Mouse (Mus musculus) large intestine, adult 2 months (tissue): Measurements from ENCODE around the gene Tex261. TPM values are rescaled to one million over a fixed set of nuclear protein-coding genes. Genes with fewer than 3 reads are reported as not detected.

ENCODE experiments used
- polyA plus RNA-seq: library from polyadenylated mRNA; depleted of rRNA; stranded (reverse); fragments of >200 nt; gene quantifications from 2 replicates; pipeline ENCODE4 v1.2.3, GENCODE M21; 2012; rRNA removed

Tex261 gene
- polyA plus RNA-seq, 1 experiment: 102 TPM

Other genes starting within 250 kb of the Tex261 start
- 1,466 and 1,484 TPM in 2 replicates for gene Actg2, start 239.5 kb downstream of the Tex261 start, polyA plus RNA-seq
- 14.4 and 17.0 TPM in 2 replicates for gene Stambp, start 203.1 kb downstream of the Tex261 start, polyA plus RNA-seq
- gene Clec4f, start 119.6 kb downstream of the Tex261 start, polyA plus RNA-seq: not detected in 2 replicates
- not detected in 2 replicates for gene Cd207, start 98.0 kb downstream of the Tex261 start, polyA plus RNA-seq
- gene Vax2, start 64.5 kb downstream of the Tex261 start, polyA plus RNA-seq: not detected in 2 replicates
- not detected in 2 replicates for gene Atp6v1b1, start 32.8 kb downstream of the Tex261 start, polyA plus RNA-seq
- not detected in 2 replicates for gene Ankrd53, start 13.2 kb downstream of the Tex261 start, polyA plus RNA-seq
- gene Nagk, start 19.2 kb upstream of the Tex261 start, polyA plus RNA-seq: 32.2 and 33.2 TPM in 2 replicates
- gene Paip2b, start 55.9 kb upstream of the Tex261 start, polyA plus RNA-seq: 7.0 and 8.2 TPM in 2 replicates
- 3.1 and 6.4 TPM in 2 replicates for gene Zfp638, start 91.3 kb upstream of the Tex261 start, polyA plus RNA-seq
- gene Dysf, start 232.8 kb upstream of the Tex261 start, polyA plus RNA-seq: 7.0 and 8.0 TPM in 2 replicates